Mouse (Mus musculus) hindbrain, postnatal 0 days (tissue): ENCODE data around the gene Mapk13. TPM values are rescaled to one million over a fixed set of nuclear protein-coding genes. Genes with fewer than 3 reads are reported as not detected.

Experiments used
- ATAC-seq: fragments of 200-750 bp; cut with Nextera tagmentation; 2 replicates; pipeline ENCODE4 v1.8.0; 2017; ENCODE audit warnings: mild to moderate bottlenecking, moderate TSS enrichment, moderate library complexity
- DNase-seq: peaks from one replicate; pipeline ENCODE4 v3.0.0-alpha.2; 2015; ENCODE audit warnings: low spot score
- H3K27ac ChIP-seq: fragments of 300-500 bp; sonication (generic); 2 replicates; pipeline ENCODE4 v1.5.1; 2014; ENCODE audit warnings: mild to moderate bottlenecking
- H3K27me3 ChIP-seq: fragments of 300-500 bp; sonication (generic); 2 replicates; pipeline ENCODE4 v1.6.1; 2014; ENCODE audit warnings: low read length, mixed read lengths; ENCODE audit not compliant: insufficient read depth
- H3K36me3 ChIP-seq: fragments of 300-500 bp; sonication (generic); 2 replicates; pipeline ENCODE4 v1.6.1; 2014; ENCODE audit warnings: low read length, mixed read lengths; ENCODE audit not compliant: insufficient read depth
- H3K4me1 ChIP-seq: fragments of 300-500 bp; sonication (generic); 2 replicates; pipeline ENCODE4 v1.6.1; 2014; ENCODE audit warnings: antibody characterized with exemption, low read length, mixed read lengths; ENCODE audit not compliant: insufficient read depth
- H3K4me2 ChIP-seq: fragments of 300-500 bp; sonication (generic); 2 replicates; pipeline ENCODE4 v1.6.1; 2014; ENCODE audit warnings: low read depth, mild to moderate bottlenecking, low read length, moderate library complexity, mixed read lengths
- H3K4me3 ChIP-seq: fragments of 300-500 bp; sonication (generic); 2 replicates; pipeline ENCODE4 v1.5.1; 2014; ENCODE audit warnings: low read length
- H3K9ac ChIP-seq: fragments of 300-500 bp; sonication (generic); replicated peaks from 2 replicates; pipeline ENCODE4 v1.6.1; 2014; ENCODE audit warnings: mild to moderate bottlenecking, low read length, moderate library complexity, mixed read lengths
- H3K9me3 ChIP-seq: fragments of 300-500 bp; sonication (generic); 2 replicates; pipeline ENCODE4 v1.6.1; 2016; ENCODE audit warnings: low read length, mixed read lengths
- CTCF ChIP-seq: IDR thresholded peaks from 2 replicates; pipeline ENCODE4 v1.5.1; 2016; ENCODE audit warnings: antibody characterized with exemption, control low read depth, low read depth
- WGBS: fragments of 180-500 bp; shearing (Covaris S2); extraction: QIAGEN DNeasy Blood & Tissue Kit; methylation state at CpG from one replicate; pipeline ENCODE4 v1.1.7; 2014; 5-methylcytosine and 5-hydroxymethylcytosine counted together
- polyA plus RNA-seq: library from polyadenylated mRNA; unstranded; fragments of >200 nt; fragmentation: Nextera tagmentation; extraction: Ambion mirVana; gene quantifications from 2 replicates; pipeline ENCODE4 v1.2.1, GENCODE M21; 2015
- total RNA-seq: library from RNA; depleted of rRNA; stranded (reverse); fragments of >200 nt; gene quantifications from 2 replicates; pipeline ENCODE4 v1.2.3, GENCODE M21; 2014

Gene Mapk13
- total and polyA plus RNA-seq, 2 experiments from 2014 or later: 0.37 to 1.7 TPM

DNA sequence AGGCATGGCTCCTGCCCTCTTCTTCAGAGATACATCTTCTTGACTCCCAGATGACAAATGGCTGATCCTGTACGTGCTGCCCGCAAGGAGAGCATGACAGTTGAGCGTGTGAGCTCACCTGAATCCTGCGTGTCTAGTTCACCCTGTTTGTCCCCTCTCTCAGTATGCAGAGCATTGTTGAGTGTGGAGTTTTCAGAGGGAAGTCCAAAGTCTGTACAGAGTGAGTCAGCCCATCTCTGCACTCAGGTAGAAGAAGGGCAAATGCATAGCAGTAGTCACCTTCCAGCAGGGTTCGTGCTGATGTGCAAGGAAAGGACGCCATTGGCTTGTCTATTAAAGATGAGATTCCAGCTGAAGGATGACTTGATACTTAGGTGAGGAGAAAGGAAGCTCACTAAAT lies 29.9 kb upstream of the Mapk13 start:
- Histone ChIP-seq H3K4me2 (no peak overlapping the region), H3K27ac (no peak overlapping the region), H3K9me3 (no peaks in the 10 kb centered on the region), H3K36me3 (peaks cover 36% of the 10 kb centered on the region), H3K4me3 (no peak overlapping the region), H3K4me1 (no peaks in the 10 kb centered on the region), H3K27me3 (no peaks in the 10 kb centered on the region), H3K9ac (no peak overlapping the region)
- DNase-seq (no peak), ATAC-seq (no peak)
- TF ChIP-seq CTCF: no peak
- 95% methylated on average over 6 of the region's 6 CpGs for WGBS

DNA sequence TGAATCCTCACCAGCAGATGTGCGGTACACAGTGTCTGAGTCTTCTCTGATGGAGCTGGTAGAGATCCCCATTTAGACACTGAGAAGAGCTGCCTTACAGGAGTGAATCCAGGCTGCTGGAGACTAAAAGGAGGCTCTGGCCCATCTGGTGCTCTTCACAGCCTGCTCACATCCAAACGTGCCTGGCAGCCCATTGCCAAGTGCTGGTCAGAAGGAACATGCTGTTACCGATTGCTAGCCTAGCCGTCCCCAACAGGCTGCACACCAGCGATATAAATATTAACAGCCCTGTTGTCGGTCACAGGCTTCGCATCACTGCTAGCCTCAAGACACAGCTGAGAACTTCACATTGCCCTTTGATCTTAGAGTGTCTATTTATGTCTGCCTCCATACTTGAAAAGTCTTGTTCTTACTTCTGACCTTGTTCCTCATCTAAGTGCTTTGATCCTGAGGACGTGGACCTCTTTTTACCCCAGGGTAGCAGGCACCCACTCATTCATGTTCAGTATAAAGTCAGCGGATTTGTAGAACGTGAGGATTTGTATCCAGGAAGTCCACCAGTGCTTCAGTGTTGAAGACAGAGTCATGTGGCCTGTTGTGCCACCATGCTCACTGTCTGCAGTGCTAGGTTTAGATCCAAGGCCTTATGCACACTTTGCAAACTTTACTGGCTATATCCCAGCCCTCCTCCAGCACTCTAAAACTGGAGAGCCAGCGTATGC lies 25.8 kb upstream of the Mapk13 start:
- Histone ChIP-seq H3K4me3 (no peak overlapping the region), H3K36me3 (peaks cover 52% of the 10 kb centered on the region), H3K4me1 (no peaks in the 10 kb centered on the region), H3K27ac (no peak overlapping the region), H3K9me3 (no peaks in the 10 kb centered on the region), H3K27me3 (no peaks in the 10 kb centered on the region), H3K9ac (no peak overlapping the region), H3K4me2 (no peak overlapping the region)
- ATAC-seq (no peak), DNase-seq (no peak)
- TF ChIP-seq CTCF: no peak
- WGBS: 88% methylated on average over 11 of the region's 11 CpGs

DNA sequence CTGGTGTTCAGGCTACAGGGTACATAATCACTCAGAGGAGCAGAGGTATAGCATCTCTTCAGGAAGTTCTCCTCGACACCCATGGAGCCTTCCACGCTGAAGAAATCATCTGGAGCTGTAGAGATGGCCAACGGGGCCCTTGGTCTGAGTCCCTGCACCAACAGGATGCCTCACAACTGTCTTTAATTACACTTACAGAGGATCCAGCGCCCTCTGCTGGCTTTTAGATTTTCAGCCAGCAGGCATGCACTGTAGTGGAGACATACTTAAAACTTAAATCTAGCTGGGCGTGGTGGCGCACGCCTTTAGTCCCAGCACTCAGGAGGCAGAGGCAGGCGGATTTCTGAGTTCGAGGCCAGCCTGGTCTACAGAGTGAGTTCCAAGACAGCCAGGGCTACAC lies 25.2 kb upstream of the Mapk13 start:
- Histone ChIP-seq H3K27ac (no peak overlapping the region), H3K9ac (no peak overlapping the region), H3K4me1 (no peaks in the 10 kb centered on the region), H3K4me3 (no peak overlapping the region), H3K36me3 (peaks cover 52% of the 10 kb centered on the region), H3K4me2 (no peak overlapping the region), H3K27me3 (no peaks in the 10 kb centered on the region), H3K9me3 (no peaks in the 10 kb centered on the region)
- DNase-seq (no peak), ATAC-seq (no peak)
- no peak for TF ChIP-seq CTCF
- 91% methylated on average over 9 of the region's 9 CpGs for WGBS

DNA sequence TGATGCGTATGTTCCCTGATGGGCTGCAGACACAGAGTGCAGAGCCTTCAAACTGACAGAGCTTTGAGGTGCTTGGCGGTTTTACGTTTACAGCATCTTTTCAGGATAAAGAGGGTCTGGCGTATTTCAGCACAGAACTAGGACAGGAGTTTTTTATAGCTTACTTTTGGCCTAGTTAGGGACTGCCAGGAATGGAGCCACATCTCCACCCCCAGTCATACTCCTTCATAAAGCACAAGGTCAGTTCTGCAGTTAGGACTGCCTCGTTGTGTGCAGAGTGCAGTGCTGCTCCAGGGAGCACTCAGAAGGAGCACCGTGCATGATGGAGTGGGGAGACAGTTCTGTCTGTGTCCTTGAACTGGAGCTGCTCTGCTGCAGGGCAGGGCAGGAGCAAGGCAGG lies 23.3 kb upstream of the Mapk13 start:
- no peaks in the 10 kb centered on the region for H3K9me3 ChIP-seq
- peaks cover 45% of the 10 kb centered on the region for H3K36me3 ChIP-seq
- H3K4me2 ChIP-seq: no peak overlapping the region
- 88% methylated on average over 6 of the region's 6 CpGs for WGBS
- H3K27ac ChIP-seq: no peak overlapping the region
- no peaks in the 10 kb centered on the region for H3K27me3 ChIP-seq
- DNase-seq: no peak
- H3K9ac ChIP-seq: no peak overlapping the region
- H3K4me1 ChIP-seq: no peaks in the 10 kb centered on the region
- TF ChIP-seq CTCF: no peak
- no peak overlapping the region for H3K4me3 ChIP-seq
- ATAC-seq: no peak

DNA sequence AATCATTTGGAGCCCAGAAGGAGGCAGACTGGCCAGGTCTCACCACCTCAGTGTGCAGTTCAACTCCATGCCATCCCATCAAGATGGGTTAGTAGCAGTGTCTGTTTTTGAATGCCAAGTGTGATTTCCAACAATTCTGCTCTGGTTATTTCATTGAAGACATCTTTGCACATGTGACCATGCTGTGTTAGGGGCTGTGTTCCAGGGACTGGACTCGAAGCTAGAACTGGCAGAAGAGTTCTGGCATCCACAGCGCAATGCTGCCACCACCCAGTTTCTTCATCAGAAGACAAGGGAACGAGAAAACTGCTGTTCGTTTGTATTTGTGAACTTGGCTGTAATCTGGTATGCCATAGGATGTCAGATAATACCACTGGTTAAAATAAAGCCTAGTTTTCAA lies 21.1 kb upstream of the Mapk13 start:
- no peak for TF ChIP-seq CTCF
- no peak overlapping the region for H3K4me2 ChIP-seq
- H3K9me3 ChIP-seq: no peaks in the 10 kb centered on the region
- DNase-seq (no peak), ATAC-seq (no peak)
- WGBS: 85% methylated on average over 4 of the region's 4 CpGs
- peaks cover 31% of the 10 kb centered on the region for H3K36me3 ChIP-seq
- H3K4me3 ChIP-seq: no peak overlapping the region
- no peak overlapping the region for H3K27ac ChIP-seq
- no peaks in the 10 kb centered on the region for H3K4me1 ChIP-seq
- H3K27me3 ChIP-seq: no peaks in the 10 kb centered on the region
- H3K9ac ChIP-seq: no peak overlapping the region

DNA sequence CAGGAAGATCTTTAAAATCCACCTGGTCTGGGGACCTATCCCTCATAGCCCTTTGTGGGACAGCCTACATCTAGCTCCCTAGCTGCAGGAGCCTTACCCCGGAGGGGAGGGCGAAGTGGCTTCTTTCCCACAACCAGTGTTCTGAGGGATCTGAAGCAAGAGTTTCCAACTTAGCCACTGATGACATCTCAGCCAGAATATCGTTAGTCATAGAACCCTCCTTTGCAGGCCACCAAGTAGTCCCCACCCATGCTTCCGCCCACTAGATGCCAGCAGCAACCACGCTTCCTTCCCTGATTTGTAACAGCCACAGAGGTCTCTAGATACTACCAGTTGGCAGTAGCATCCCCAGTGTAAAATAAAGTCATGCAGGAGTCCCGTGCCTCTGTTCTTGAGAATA lies 18.5 kb upstream of the Mapk13 start:
- H3K36me3 ChIP-seq: peaks cover 10% of the 10 kb centered on the region
- ATAC-seq (no peak), DNase-seq (no peak)
- TF ChIP-seq CTCF: no peak
- H3K9ac ChIP-seq: no peak overlapping the region
- no peak overlapping the region for H3K27ac ChIP-seq
- no peak overlapping the region for H3K4me3 ChIP-seq
- WGBS: 81% methylated on average over 6 of the region's 6 CpGs
- H3K4me1 ChIP-seq: no peaks in the 10 kb centered on the region
- H3K4me2 ChIP-seq: no peak overlapping the region
- no peaks in the 10 kb centered on the region for H3K9me3 ChIP-seq
- H3K27me3 ChIP-seq: no peaks in the 10 kb centered on the region

DNA sequence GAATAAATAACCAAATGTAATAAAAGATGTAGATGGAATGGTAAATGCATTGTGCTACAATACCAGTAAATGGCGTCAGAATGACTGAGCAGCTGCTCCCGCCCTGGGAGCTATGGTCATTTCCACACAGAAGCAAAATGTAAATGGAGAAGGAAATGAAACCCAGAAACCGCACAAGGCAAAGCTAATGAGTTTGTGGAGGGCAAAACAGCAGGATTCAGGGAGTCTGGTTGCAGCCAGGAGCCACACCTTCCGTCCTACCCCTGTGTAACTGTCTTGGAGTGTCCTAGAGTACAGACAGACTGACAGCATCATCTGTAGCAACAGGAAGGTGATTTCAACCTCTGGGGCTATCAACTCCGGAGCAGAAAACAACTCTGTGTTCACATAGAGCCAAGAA lies 12.7 kb upstream of the Mapk13 start:
- 63% methylated on average over 5 of the region's 5 CpGs for WGBS
- ATAC-seq: no peak
- Histone ChIP-seq H3K27me3 (no peaks in the 10 kb centered on the region), H3K9ac (no peak overlapping the region), H3K36me3 (no peaks in the 10 kb centered on the region), H3K4me2 (no peak overlapping the region), H3K9me3 (no peaks in the 10 kb centered on the region), H3K27ac (no peak overlapping the region), H3K4me3 (no peak overlapping the region), H3K4me1 (no peaks in the 10 kb centered on the region)
- TF ChIP-seq CTCF: no peak
- DNase-seq: no peak
